Mouse (Mus musculus) midbrain, embryonic 12.5 days (tissue): Measurements from ENCODE around the gene Acta2. TPM values are rescaled to one million over a fixed set of nuclear protein-coding genes. Genes with fewer than 3 reads are reported as not detected.
"Not testable (repeated sequence)": the region's sequence is repeated elsewhere in the genome, so short reads cannot be mapped to it uniquely, and the experiment has no call there.

Experiments used
- ATAC-seq: fragments of 200-750 bp; cut with Nextera tagmentation; 2 replicates; pipeline ENCODE4 v1.8.0; 2017; ENCODE audit warnings: low read depth, moderate TSS enrichment, moderate library complexity; ENCODE audit not compliant: low FRiP score
- H3K27ac ChIP-seq: fragments of 300-500 bp; sonication (generic); replicated peaks from 2 replicates; pipeline ENCODE4 v1.5.1; 2016; ENCODE audit warnings: mild to moderate bottlenecking
- H3K27me3 ChIP-seq: fragments of 300-500 bp; sonication (generic); 2 replicates; pipeline ENCODE4 v1.6.1; 2016; ENCODE audit warnings: mild to moderate bottlenecking
- H3K36me3 ChIP-seq: fragments of 300-500 bp; sonication (generic); 2 replicates; pipeline ENCODE4 v1.6.1; 2016
- H3K4me1 ChIP-seq: fragments of 300-500 bp; sonication (generic); 2 replicates; pipeline ENCODE4 v1.6.1; 2016
- H3K4me2 ChIP-seq: fragments of 300-500 bp; sonication (generic); replicated peaks from 2 replicates; pipeline ENCODE4 v1.6.1; 2016; ENCODE audit warnings: mild to moderate bottlenecking, moderate library complexity
- H3K4me3 ChIP-seq: fragments of 300-500 bp; sonication (generic); 2 replicates; pipeline ENCODE4 v1.5.1; 2016; ENCODE audit warnings: mild to moderate bottlenecking
- H3K9ac ChIP-seq: fragments of 300-500 bp; sonication (generic); replicated peaks from 2 replicates; pipeline ENCODE4 v1.6.1; 2016; ENCODE audit warnings: mild to moderate bottlenecking, moderate library complexity
- H3K9me3 ChIP-seq: fragments of 300-500 bp; sonication (generic); 2 replicates; pipeline ENCODE4 v1.6.1; 2016; ENCODE audit warnings: mild to moderate bottlenecking
- WGBS: fragments of 180-500 bp; shearing (Covaris S2); methylation state at CpG from one replicate; pipeline ENCODE4 v1.1.7; 2016; 5-methylcytosine and 5-hydroxymethylcytosine counted together
- polyA plus RNA-seq: library from polyadenylated mRNA; unstranded; fragments of >200 nt; fragmentation: Nextera tagmentation; extraction: Ambion mirVana; gene quantifications from 2 replicates; pipeline ENCODE4 v1.2.1, GENCODE M21; 2016

Acta2 gene
- polyA plus RNA-seq, 1 experiment from 2014 or later, result 79.9 TPM

GRCm38 (mm10) chr19:34214136-34214535 lies 41.3 kb downstream of the Acta2 start:
- Histone ChIP-seq H3K4me1 (0 out of 2 replicates have a peak, but pooled peaks cover 4% of the 10 kb centered on the region), H3K36me3 (no peaks in the 10 kb centered on the region), H3K9me3 (no peaks in the 10 kb centered on the region), H3K4me3 (no peak overlapping the region), H3K27me3 (no peaks in the 10 kb centered on the region), H3K4me2 (no peak overlapping the region), H3K9ac (no peak overlapping the region), H3K27ac (no peak overlapping the region)
- no peak for ATAC-seq
- WGBS, result 59% methylated on average over 4 of the region's 4 CpGs

GRCm38 (mm10) chr19:34213251-34213645 lies 42.1 kb downstream of the Acta2 start:
- Histone ChIP-seq H3K27ac (no peak overlapping the region), H3K9me3 (no peaks in the 10 kb centered on the region), H3K4me3 (no peak overlapping the region), H3K4me2 (no peak overlapping the region), H3K36me3 (no peaks in the 10 kb centered on the region), H3K4me1 (0 out of 2 replicates have a peak, but pooled peaks cover 4% of the 10 kb centered on the region), H3K9ac (no peak overlapping the region), H3K27me3 (no peaks in the 10 kb centered on the region)
- ATAC-seq, result no peak

- H3K27me3 ChIP-seq, result no peaks in the 10 kb centered on the region
- whole genome bisulfite sequencing, result 88% methylated on average over 12 of the region's 12 CpGs
- no peak overlapping the region for H3K9ac ChIP-seq
These were observed 42.7 kb downstream of the Acta2 start for GRCm38 (mm10) chr19:34212489-34213250.

GRCm38 (mm10) chr19:34210841-34211240 lies 44.5 kb downstream of the Acta2 start:
- no peaks in the 10 kb centered on the region for H3K9me3 ChIP-seq
- ATAC-seq, result no peak
- H3K9ac ChIP-seq, result no peak overlapping the region
- 58% methylated on average over 2 of the region's 2 CpGs for WGBS
- no peak overlapping the region for H3K4me2 ChIP-seq
- H3K27me3 ChIP-seq, result no peaks in the 10 kb centered on the region
- no peak overlapping the region for H3K27ac ChIP-seq
- no peaks in the 10 kb centered on the region for H3K4me1 ChIP-seq
- no peak overlapping the region for H3K4me3 ChIP-seq
- no peaks in the 10 kb centered on the region for H3K36me3 ChIP-seq

More at GRCm38 (mm10) chr19:34212489-34213250, 42.7 kb downstream of the Acta2 start:
- no peak for ATAC-seq
- H3K4me2 ChIP-seq, result no peak overlapping the region
- 0 out of 2 replicates have a peak, but pooled peaks cover 4% of the 10 kb centered on the region for H3K4me1 ChIP-seq
- H3K4me3 ChIP-seq, result no peak overlapping the region
- no peaks in the 10 kb centered on the region for H3K36me3 ChIP-seq
- H3K9me3 ChIP-seq, result no peaks in the 10 kb centered on the region
- no peak overlapping the region for H3K27ac ChIP-seq

- Histone ChIP-seq H3K9me3 (no peaks in the 10 kb centered on the region), H3K36me3 (no peaks in the 10 kb centered on the region), H3K27ac (no peak overlapping the region), H3K27me3 (no peaks in the 10 kb centered on the region), H3K4me3 (no peak overlapping the region), H3K4me2 (no peak overlapping the region), H3K4me1 (no peaks in the 10 kb centered on the region), H3K9ac (no peak overlapping the region)
- no peak for ATAC-seq
- 86% methylated on average over 8 of the region's 8 CpGs for WGBS
These were observed 45.3 kb downstream of the Acta2 start for GRCm38 (mm10) chr19:34209930-34210581.

GRCm38 (mm10) chr19:34209031-34209430 lies 46.4 kb downstream of the Acta2 start:
- H3K9me3 ChIP-seq, result no peaks in the 10 kb centered on the region
- H3K36me3 ChIP-seq, result no peaks in the 10 kb centered on the region
- 82% methylated on average over 3 of the region's 3 CpGs for WGBS
- H3K27me3 ChIP-seq, result no peaks in the 10 kb centered on the region
- H3K4me1 ChIP-seq, result no peaks in the 10 kb centered on the region
- no peak overlapping the region for H3K9ac ChIP-seq
- no peak overlapping the region for H3K4me3 ChIP-seq
- H3K27ac ChIP-seq, result no peak overlapping the region
- ATAC-seq, result no peak
- H3K4me2 ChIP-seq, result no peak overlapping the region

GRCm38 (mm10) chr19:34206760-34207440 lies 48.5 kb downstream of the Acta2 start:
- Histone ChIP-seq H3K4me3 (no peak overlapping the region), H3K27me3 (no peaks in the 10 kb centered on the region), H3K4me2 (no peak overlapping the region), H3K4me1 (no peaks in the 10 kb centered on the region), H3K36me3 (no peaks in the 10 kb centered on the region), H3K9ac (no peak overlapping the region), H3K9me3 (no peaks in the 10 kb centered on the region), H3K27ac (no peak overlapping the region)
- WGBS, result 89% methylated on average over 8 of the region's 8 CpGs
- no peak for ATAC-seq

GRCm38 (mm10) chr19:34206128-34206527 lies 49.3 kb downstream of the Acta2 start:
- not testable (repeated sequence) for H3K9ac ChIP-seq, H3K4me1 ChIP-seq, ATAC-seq, H3K27ac ChIP-seq, H3K4me3 ChIP-seq, H3K9me3 ChIP-seq, H3K4me2 ChIP-seq, H3K27me3 ChIP-seq, H3K36me3 ChIP-seq
- 86% methylated on average over 4 of the region's 4 CpGs for WGBS

GRCm38 (mm10) chr19:34202668-34203067 lies 52.7 kb downstream of the Acta2 start:
- Histone ChIP-seq H3K4me3 (no peak overlapping the region), H3K4me2 (no peak overlapping the region), H3K36me3 (no peaks in the 10 kb centered on the region), H3K27ac (no peak overlapping the region), H3K4me1 (no peaks in the 10 kb centered on the region), H3K9ac (no peak overlapping the region), H3K27me3 (no peaks in the 10 kb centered on the region), H3K9me3 (no peaks in the 10 kb centered on the region)
- no peak for ATAC-seq
- 88% methylated on average over 2 of the region's 2 CpGs for WGBS

GRCm38 (mm10) chr19:34199488-34199887 lies 55.9 kb downstream of the Acta2 start:
- H3K4me3 ChIP-seq, result no peak overlapping the region
- H3K9me3 ChIP-seq, result no peaks in the 10 kb centered on the region
- WGBS, result 84% methylated on average over 2 of the region's 2 CpGs
- H3K9ac ChIP-seq, result no peak overlapping the region
- H3K27ac ChIP-seq, result no peak overlapping the region
- no peak for ATAC-seq
- H3K27me3 ChIP-seq, result peaks cover under 1% of the 10 kb centered on the region; the same call in 1 of the 2 replicates
- H3K36me3 ChIP-seq, result no peaks in the 10 kb centered on the region
- H3K4me1 ChIP-seq, result no peaks in the 10 kb centered on the region
- H3K4me2 ChIP-seq, result no peak overlapping the region

GRCm38 (mm10) chr19:34198901-34199300 lies 56.5 kb downstream of the Acta2 start:
- Histone ChIP-seq H3K27ac (no peak overlapping the region), H3K27me3 (peaks cover 6% of the 10 kb centered on the region), H3K4me1 (no peaks in the 10 kb centered on the region), H3K9me3 (no peaks in the 10 kb centered on the region), H3K36me3 (no peaks in the 10 kb centered on the region), H3K9ac (no peak overlapping the region), H3K4me2 (no peak overlapping the region), H3K4me3 (no peak overlapping the region)
- no peak for ATAC-seq
- 86% methylated on average over 4 of the region's 4 CpGs for WGBS

- 100% methylated on average over 1 of the region's 1 CpGs for WGBS
- H3K9me3 ChIP-seq, result no peaks in the 10 kb centered on the region
- no peak for ATAC-seq
- no peak overlapping the region for H3K9ac ChIP-seq
- H3K4me3 ChIP-seq, result no peak overlapping the region
- H3K4me2 ChIP-seq, result no peak overlapping the region
- no peaks in the 10 kb centered on the region for H3K36me3 ChIP-seq
- no peak overlapping the region for H3K27ac ChIP-seq
- H3K4me1 ChIP-seq, result no peaks in the 10 kb centered on the region
- H3K27me3 ChIP-seq, result peaks cover 11% of the 10 kb centered on the region
These were observed 57.3 kb downstream of the Acta2 start for GRCm38 (mm10) chr19:34198066-34198465.
